Mouse (Mus musculus): Measurements from ENCODE around the gene Atp9a. TPM values are rescaled to one million over a fixed set of nuclear protein-coding genes. Genes with fewer than 3 reads are reported as not detected.

The Atp9a gene
- total RNA-seq, 2 experiments from 2014 or later, result 417 to 436 TPM

Small RNA genes within 50 kb of the gene (microRNA-seq; reads per million reads assigned to microRNA genes)
- 7.6 to 9.2 reads per million in 2 experiments for gene Mir7004

Other genes with a start within 250 kb of the Atp9a start
- 10 to 100 TPM in 1 of 2 experiments, 1 to 10 TPM in 1; 9.3 to 11.7 TPM for gene Nfatc2, start 140.8 kb downstream of the Atp9a start, total RNA-seq (2021)
- gene Sall4, start 25.5 kb upstream of the Atp9a start, total RNA-seq (2021), result under 1 TPM; 0.07 to 0.44 TPM
- 10 to 100 TPM; 15.7 to 16.7 TPM for gene Zfp64, start 213.2 kb upstream of the Atp9a start, total RNA-seq (2021)

All from left cerebral cortex, adult 18-20 months (tissue).